Mouse (Mus musculus) testis, adult 2 months (tissue): ENCODE data around the gene Wdfy2. TPM values are rescaled to one million over a fixed set of nuclear protein-coding genes. Genes with fewer than 3 reads are reported as not detected.
"Not testable (repeated sequence)": the region's sequence is repeated elsewhere in the genome, so short reads cannot be mapped to it uniquely, and the experiment has no call there.

ENCODE experiments used
- H3K27ac ChIP-seq: fragments of 200-500 bp; 2 replicates; pipeline ENCODE4 v1.5.1; 2012; ENCODE audit warnings: low read depth, low read length; ENCODE audit not compliant: control insufficient read depth, insufficient read depth
- H3K27me3 ChIP-seq: fragments of 200-500 bp; 2 replicates; pipeline ENCODE4 v1.6.1; 2012; ENCODE audit warnings: mild to moderate bottlenecking, low read length, moderate library complexity; ENCODE audit not compliant: control insufficient read depth, insufficient read depth
- H3K36me3 ChIP-seq: fragments of 200-500 bp; 2 replicates; pipeline ENCODE4 v1.6.1; 2012; ENCODE audit warnings: mild to moderate bottlenecking, low read length; ENCODE audit not compliant: control insufficient read depth, insufficient read depth
- H3K4me1 ChIP-seq: fragments of 200-500 bp; 2 replicates; pipeline ENCODE4 v1.6.1; 2012; ENCODE audit warnings: low read length; ENCODE audit not compliant: control insufficient read depth, insufficient read depth
- H3K4me3 ChIP-seq: fragments of 200-500 bp; 2 replicates; pipeline ENCODE4 v1.5.1; 2012; ENCODE audit warnings: low read depth, mild to moderate bottlenecking, low read length, moderate library complexity, mixed read lengths; ENCODE audit not compliant: control insufficient read depth
- CTCF ChIP-seq: fragments of 200-500 bp; IDR thresholded peaks from 2 replicates; pipeline ENCODE4 v1.5.1; 2012; ENCODE audit warnings: low read depth, mild to moderate bottlenecking, inconsistent platforms, low read length, moderate library complexity; ENCODE audit not compliant: control insufficient read depth, insufficient read depth, insufficient replicate concordance
- POLR2A ChIP-seq: fragments of 200-500 bp; IDR thresholded peaks from 2 replicates; pipeline ENCODE4 v1.6.1; 2012; ENCODE audit warnings: low read depth, mild to moderate bottlenecking, inconsistent platforms, low read length, moderate library complexity; ENCODE audit not compliant: control insufficient read depth
- polyA plus RNA-seq: library from polyadenylated mRNA; depleted of rRNA; stranded (reverse); fragments of >200 nt; gene quantifications from 2 replicates; pipeline ENCODE4 v1.2.3, GENCODE M21; 2012

The Wdfy2 gene
- polyA plus RNA-seq, 1 experiment, result 4.1 TPM

DNA sequence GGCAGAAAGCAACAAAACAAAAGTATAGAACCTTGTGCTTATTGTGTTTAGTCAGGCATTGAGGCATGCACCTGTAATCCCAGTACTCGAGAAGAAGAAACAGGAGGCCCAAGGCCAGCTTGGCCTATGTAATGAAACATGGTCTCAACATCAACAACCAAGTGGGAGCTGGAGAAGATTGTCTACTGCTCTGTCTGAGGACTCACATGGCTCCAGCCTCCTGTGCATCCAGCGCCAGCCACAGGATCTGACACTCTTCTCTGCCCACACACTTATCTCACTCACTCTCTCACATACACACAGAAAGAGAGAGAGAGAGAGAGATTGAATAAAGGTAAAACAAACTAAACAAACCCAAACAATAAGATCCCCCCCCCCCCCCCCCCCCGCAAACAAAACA lies 3.9 kb upstream of the Wdfy2 start:
- Histone ChIP-seq H3K27me3 (no peaks in the 10 kb centered on the region), H3K36me3 (no peaks in the 10 kb centered on the region), H3K27ac (no peak overlapping the region), H3K4me1 (0 out of 2 replicates have a peak, but pooled peaks cover 2% of the 10 kb centered on the region), H3K4me3 (no peak overlapping the region)
- TF ChIP-seq POLR2A, result no peak
- no peak for TF ChIP-seq CTCF

DNA sequence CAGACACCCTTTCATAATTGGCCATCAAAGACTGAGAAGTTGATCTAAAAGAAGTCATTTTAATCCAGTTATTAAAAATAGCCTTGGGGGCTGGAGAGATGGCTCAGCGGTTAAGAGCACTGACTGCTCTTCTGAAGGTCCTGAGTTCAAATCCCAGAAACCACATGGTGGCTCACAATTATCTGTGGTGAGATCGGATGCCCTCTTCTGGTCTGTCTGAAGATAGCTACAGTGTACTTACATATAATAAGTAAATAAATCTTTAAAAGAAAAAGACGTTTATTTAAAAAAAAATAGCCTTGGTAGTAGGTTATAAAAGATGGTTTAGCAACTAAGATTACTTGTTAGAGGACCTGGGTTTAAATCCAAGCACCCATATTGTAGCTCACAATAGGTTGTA lies 1.7 kb upstream of the Wdfy2 start:
- H3K4me1 ChIP-seq, H3K4me3 ChIP-seq, H3K27ac ChIP-seq, H3K27me3 ChIP-seq, H3K36me3 ChIP-seq: not testable (repeated sequence)

DNA sequence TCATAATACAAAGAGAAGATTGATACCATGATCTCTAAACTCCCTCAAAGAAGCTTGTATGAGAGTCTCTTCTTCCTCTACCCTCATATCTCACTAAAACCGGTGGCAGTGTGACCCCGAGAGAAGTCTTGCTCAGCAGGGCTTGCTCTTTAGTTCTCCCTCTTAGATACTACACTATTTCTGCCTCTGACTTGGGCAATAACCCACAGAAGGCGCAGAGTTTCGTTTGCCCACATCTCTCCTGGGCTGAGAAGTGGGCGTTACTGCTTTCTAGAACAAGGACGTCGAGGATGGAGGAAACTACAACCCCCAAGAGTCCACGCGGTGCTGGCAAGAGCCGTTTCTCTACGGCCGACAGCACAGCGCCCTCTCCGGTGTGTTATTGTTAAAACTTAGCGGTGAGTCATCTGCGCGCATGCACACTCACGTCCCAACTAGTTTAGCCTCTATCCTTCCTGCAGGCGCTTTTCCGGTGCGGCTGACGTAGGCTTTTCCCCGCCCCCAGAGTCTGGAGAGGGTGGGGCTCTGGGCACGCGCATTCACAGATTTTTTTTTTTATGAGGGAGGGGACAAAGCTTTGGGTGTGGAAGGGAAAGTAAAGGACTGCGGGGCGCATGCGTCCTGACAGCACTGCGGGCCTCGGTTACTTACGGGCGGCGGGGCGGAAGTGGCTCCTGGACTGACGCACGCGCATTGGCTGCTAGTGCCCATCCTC lies 395 bp upstream of the Wdfy2 start:
- H3K27me3 ChIP-seq, result no peaks in the 10 kb centered on the region
- H3K36me3 ChIP-seq, result no peaks in the 10 kb centered on the region
- TF ChIP-seq POLR2A (peak; percentile 85), CTCF (peak; percentile 80)
- 0 out of 2 replicates have a peak, but pooled peaks cover 2% of the 10 kb centered on the region for H3K4me1 ChIP-seq
- H3K27ac ChIP-seq, result peak overlapping the region; percentile 95
- H3K4me3 ChIP-seq, result peak overlapping the region; percentile 77

DNA sequence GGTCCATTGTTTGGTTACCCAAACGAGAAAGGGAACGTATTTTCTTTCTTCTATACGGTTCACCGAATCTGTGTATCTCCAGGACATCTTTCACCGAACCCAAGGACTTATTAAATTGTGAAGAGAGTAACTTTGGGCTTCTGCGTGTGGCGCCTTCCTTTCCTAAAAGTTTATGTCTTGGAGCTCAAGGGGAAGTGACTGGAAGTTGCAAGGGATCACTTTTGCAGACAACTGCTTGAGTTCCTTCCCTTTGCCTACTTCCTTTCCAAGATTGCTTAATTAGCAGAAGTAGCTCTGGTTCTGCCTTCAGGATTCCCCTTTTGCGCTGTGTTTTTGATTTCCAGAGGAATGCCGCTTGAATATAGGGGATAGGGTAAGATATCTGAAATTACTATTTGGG lies 858 bp downstream of the Wdfy2 start:
- peak overlapping the region; percentile 83 for H3K27ac ChIP-seq

DNA sequence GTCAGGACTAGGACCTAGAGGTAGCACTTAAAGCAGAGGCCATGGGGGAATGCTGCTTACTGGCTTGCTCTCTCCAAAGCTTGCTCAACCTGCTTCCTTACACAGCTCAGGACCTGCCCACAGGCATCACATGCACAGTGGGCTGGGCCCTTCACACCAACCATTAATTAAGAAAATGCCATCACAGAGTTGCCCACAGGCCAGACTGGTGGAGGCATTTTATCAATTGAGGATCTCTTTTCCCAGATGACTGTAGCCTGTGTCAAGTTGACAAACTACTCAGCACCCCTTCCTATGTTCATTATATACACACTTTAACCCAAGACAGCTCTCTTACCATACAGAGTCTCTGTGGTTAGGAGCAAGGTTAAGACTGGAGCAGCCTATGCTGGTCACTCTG lies 4.2 kb downstream of the Wdfy2 start:
- Histone ChIP-seq H3K27me3 (no peaks in the 10 kb centered on the region), H3K4me3 (no peak overlapping the region), H3K36me3 (no peaks in the 10 kb centered on the region), H3K27ac (no peak overlapping the region), H3K4me1 (peaks cover 9% of the 10 kb centered on the region)
- TF ChIP-seq CTCF, result no peak
- TF ChIP-seq POLR2A, result no peak

More for the DNA sequence above, 858 bp downstream of the Wdfy2 start:
- Histone ChIP-seq H3K4me1 (0 out of 2 replicates have a peak, but pooled peaks cover 2% of the 10 kb centered on the region), H3K27me3 (no peaks in the 10 kb centered on the region), H3K4me3 (peak overlapping the region; percentile 96), H3K36me3 (no peaks in the 10 kb centered on the region)
- TF ChIP-seq CTCF (no peak), POLR2A (no peak)

DNA sequence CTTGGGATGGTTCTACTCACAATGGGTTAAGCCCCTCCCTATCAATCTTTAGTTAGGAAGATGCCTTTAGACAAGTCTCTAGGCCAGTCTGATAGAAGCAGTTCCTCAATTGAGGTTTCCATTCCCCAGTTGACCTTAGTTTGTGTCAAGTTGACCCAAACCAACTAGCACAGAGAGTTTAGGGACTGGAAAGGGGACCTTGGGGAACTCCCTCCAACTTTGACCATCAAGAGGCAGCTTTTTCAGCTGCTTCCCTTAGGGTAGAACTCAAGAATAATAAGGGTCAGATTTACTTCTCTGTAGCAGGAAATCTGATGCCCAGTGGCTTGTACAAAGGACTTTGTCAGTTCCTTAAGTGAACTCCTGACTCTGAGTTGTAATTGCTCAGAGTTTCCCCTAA lies 5.0 kb downstream of the Wdfy2 start:
- Histone ChIP-seq H3K4me1 (peaks cover 7% of the 10 kb centered on the region), H3K27ac (no peak overlapping the region), H3K36me3 (no peaks in the 10 kb centered on the region), H3K27me3 (no peaks in the 10 kb centered on the region), H3K4me3 (no peak overlapping the region)
- TF ChIP-seq CTCF, result no peak
- TF ChIP-seq POLR2A, result no peak

DNA sequence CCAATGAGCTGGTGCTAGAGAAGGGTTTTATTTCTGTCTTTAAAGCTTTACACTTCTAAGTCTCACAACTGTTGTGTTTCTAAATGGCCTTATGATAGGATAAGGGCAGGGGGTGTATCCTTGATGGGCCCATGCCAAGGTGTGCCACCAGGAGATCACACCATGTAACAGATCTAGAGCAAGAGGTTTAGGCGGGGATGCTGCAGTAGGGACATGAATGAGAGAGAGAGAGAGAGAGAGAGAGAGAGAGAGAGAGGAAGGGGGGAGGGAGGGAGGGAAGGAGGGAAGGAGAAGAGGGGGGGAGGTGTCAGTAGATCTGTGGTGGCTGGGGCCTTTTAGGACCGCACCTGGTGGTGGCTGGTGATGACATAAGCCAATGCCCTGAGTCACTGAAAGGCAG lies 5.5 kb downstream of the Wdfy2 start:
- Histone ChIP-seq H3K27me3 (no peaks in the 10 kb centered on the region), H3K27ac (no peak overlapping the region), H3K4me1 (peaks cover 7% of the 10 kb centered on the region), H3K36me3 (no peaks in the 10 kb centered on the region), H3K4me3 (no peak overlapping the region)
- TF ChIP-seq POLR2A, result no peak
- no peak for TF ChIP-seq CTCF
